Mouse (Mus musculus): ENCODE measurements around the gene Ttll13.

GRCm38 (mm10) chr7:80252886-80253285 is 6.7 kb downstream of the Ttll13 start:
- no peak for TF ChIP-seq CTCF (IDR thresholded peaks at IDR 0.05; ENCODE audit: extremely low read depth, insufficient read length, insufficient replicate concordance, low read depth, low read length)
- TF ChIP-seq POLR2A (IDR thresholded peaks at IDR 0.05; ENCODE audit: low read depth, low read length): no peak
